Mouse (Mus musculus): ENCODE results near the gene Pla2g2c.

DNA sequence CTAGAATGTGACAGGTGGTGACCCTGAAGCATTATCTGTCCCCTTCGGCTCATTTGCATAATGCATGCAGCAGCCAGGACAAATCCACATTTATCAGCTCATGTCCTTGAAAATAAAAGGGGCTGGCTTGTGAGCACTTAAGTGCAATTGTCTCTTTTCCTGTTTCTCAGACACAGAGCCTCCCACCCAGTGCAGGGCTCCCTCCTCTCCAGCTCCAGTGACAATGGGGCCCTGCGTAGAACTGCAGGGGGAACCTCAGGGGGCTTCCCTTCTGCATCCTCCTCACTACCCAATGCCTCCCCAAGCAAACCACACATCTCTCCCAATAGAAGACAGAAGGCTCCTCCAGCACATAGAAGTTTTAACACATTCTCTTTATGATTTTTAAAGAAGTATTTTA is 41.8 kb upstream of the Pla2g2c start:
- TF ChIP-seq CTCF (IDR thresholded peaks at IDR 0.05; ENCODE audit: low read depth) (no peak), EP300 (IDR thresholded peaks at IDR 0.05; ENCODE audit: low read depth) (no peak)
